Mouse (Mus musculus) adrenal gland, adult 2 months (tissue): ENCODE results near the gene Tmem114. TPM values are rescaled to one million over a fixed set of nuclear protein-coding genes. Genes with fewer than 3 reads are reported as not detected.
A peak's percentile ranks its signal among the peaks of the same experiment; 100 is the strongest.

ENCODE experiments used
- DNase-seq: peaks from one replicate; pipeline ENCODE4 v3.0.0; 2021
- long read RNA-seq: library from polyadenylated mRNA; stranded (forward); transcript quantifications from one replicate; pipeline ENCODE4 v2.0.0, GENCODE M21; 2021
- polyA plus RNA-seq: library from polyadenylated mRNA; depleted of rRNA; stranded (reverse); fragments of >200 nt; gene quantifications from 2 replicates; pipeline ENCODE4 v1.2.3, GENCODE M21; 2012; rRNA removed
- total RNA-seq, 2 experiments: library from RNA; stranded (reverse); gene quantifications; 2 replicates each; pipeline ENCODE4 v1.2.3; 2021

The Tmem114 gene
- total RNA-seq: not detected
- 0.07 TPM in 1 of 2 replicates, not detected in the other for polyA plus RNA-seq
- long read RNA-seq: 0 reads

DNA sequence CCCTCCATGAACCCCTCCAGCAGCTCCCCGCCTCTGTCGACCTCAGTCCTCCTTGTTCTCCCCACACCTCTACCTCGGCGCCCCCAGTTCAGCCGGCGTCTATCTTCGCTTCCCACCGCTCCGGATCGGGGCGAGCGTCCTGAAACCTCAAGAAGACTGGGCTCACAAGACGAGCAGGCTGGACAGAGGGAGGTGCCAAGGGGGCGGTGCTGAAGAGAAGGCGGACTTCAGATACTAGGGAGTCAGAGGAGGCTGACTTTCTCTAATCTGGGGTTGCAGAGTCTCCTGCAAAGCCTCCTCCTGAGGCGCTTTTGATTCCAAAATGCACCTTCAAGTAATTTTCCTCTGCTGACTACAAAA lies at the start of gene Tmem114:
Tmem114 (minus strand) TSS at position 166 of the 360 bp plus-strand sequence.
- DNase-seq: peak; percentile 80

- peak; percentile 95 for DNase-seq
Measured at GRCm38 (mm10) chr16:8470603-8471481, 45.9 kb upstream of the Tmem114 start, which contains the start of gene Mettl22. TSS of gene Mettl22 (plus strand) at chr16:8470788.

DNA sequence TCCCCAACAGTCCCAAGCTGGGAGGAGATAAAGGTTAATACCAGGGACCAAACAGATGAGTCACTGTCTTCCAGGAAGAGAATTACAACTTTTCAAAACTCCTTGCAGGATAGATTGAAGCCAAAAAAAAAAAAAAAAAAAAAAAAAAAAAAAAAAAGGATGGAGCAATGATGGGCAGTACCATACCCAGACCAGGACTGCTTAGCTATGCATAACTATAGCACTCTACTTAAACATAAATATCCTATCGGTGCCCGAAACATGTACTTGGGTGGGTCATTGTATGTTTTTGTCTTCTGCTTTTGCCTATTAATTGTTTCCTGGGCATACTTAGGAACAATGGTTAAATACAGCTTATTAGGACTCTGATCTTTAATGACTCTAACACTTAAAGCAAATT lies 45.2 kb upstream of the Tmem114 start:
- DNase-seq: no peak

DNA sequence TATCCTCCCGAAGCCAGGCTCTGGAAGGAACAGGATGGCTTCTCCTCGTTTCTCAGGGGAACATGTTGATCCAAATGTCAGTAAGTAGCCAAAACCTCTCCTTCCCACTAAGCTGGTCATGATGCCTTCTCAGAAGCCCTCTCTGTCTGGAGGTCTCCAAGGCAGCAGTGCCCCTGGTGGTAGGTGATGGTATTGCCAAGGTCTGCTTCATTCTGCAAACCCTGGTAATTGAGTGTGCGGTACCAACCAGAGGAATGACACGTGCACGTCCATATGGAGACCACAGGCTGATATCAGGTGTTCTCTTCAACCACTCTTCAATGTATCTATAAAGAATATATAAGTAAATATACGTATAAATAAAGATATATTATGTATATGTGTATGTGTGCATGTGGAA lies 34.2 kb upstream of the Tmem114 start:
- DNase-seq: peak; percentile 42

- DNase-seq: no peak
Measured at GRCm38 (mm10) chr16:8458391-8458790, 33.5 kb upstream of the Tmem114 start.

DNA sequence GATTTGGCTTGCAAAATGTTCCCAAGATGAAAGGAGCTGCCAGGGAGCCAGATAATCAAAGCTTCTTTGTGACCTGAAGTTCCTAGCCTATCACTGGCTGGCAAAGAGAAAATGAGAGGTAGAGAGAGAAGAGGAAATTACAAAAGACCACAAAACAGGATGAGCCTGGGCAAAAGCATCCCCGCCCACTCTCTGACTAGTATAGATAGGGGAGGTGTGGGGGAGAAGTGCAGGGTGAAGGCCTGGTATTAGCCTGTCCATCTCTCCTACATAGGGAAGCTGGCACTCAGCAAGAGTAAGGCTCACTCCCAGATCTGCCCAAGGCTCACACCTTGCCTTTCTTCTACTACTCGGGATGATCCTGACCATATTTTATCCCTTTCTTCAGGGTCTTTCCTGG lies 30.3 kb upstream of the Tmem114 start:
- no peak for DNase-seq

- DNase-seq: no peak
Measured at GRCm38 (mm10) chr16:8453301-8453700, 28.4 kb upstream of the Tmem114 start.

DNA sequence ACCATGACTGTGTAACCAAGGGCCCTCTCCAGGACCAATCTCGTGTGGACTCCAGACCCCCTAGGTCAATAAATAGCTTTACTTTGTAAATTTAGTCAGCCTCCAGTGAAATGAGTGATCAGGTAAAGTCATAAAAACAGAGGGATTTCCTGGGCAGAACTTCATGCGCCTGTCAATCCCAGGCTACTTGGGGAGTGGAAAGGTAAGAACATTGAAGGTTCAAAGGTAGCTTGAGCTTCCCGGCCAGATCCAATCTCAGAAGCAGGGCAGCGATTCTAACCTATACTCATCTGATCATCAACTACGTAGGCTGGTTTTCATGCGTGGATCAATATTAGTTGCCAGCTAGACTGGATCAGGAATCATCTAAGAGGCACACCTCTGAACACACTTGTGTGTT lies 21.3 kb upstream of the Tmem114 start:
- DNase-seq: no peak

GRCm38 (mm10) chr16:8444911-8445310 lies 20.0 kb upstream of the Tmem114 start:
- no peak for DNase-seq

DNA sequence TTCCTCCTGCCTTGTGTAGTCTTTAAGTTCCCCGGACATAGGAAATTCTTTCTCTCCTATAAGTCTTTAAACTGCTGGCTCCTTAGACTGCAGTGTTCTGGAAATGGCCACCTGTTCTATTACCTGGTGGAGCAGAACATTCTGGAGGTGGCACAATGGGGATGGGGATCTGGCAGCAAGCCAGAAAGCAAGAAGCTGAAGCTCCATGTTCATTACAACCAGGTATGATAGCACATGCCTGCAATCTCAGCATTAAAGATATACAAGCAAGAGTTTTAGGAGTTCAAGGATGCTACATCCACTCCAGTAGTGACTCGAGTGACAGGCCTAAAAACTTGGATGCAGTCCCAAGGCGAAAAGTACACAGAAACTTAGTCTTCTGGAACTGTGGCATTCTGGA lies 7.7 kb upstream of the Tmem114 start:
- DNase-seq: no peak

- no peak for DNase-seq
Measured at GRCm38 (mm10) chr16:8429531-8429930, 4.6 kb upstream of the Tmem114 start.

GRCm38 (mm10) chr16:8425736-8426135 lies 800 bp upstream of the Tmem114 start:
- no peak for DNase-seq

GRCm38 (mm10) chr16:8424161-8424970 lies 570 bp downstream of the Tmem114 start:
- DNase-seq: peak; percentile 5

DNA sequence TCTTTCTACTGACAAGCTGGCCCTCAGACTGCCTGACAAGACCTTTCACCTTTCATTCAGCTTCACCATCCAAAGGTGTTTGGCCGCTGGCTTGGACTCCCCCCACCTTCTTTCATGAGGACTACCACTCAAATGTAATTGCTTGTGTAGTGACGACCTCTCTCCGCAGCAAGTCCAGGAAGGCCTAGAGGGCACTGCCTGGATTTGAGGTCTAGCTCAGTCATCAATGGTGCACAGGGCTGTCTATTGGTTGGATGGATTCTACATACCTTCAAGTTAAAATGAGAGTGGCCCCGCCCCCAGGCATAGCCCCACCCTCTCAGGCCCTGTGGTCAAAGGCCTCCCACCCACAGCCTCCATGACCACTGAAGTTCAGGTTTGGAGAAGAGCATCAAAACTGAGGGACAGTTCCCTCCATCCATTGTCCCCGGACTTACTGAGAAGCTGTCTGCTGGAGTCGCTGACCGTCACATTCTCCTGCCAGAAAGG lies 1.3 kb downstream of the Tmem114 start:
- DNase-seq: no peak

- DNase-seq: no peak
Measured at GRCm38 (mm10) chr16:8420842-8421241, 4.1 kb downstream of the Tmem114 start.

DNA sequence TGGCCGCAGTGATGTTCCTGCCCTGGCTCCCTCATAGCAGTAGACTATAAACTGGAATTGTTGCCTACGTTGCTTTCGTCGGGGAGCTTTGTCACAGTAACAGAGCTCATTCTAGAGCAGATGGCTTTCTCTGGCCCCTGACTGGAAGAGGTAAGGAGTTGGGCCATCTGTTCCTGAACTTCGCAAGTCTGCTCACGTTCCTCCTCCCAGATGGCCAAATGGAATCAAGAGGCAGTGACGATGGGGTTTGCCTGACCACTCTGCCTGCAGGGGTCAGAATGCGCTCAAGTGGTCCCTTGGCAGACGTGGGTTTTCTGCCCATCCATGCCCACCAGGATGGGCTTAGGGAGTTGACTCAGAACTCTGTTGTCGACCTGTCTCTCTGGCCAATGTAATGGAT lies 4.6 kb downstream of the Tmem114 start:
- no peak for DNase-seq

GRCm38 (mm10) chr16:8419666-8420065 lies 5.3 kb downstream of the Tmem114 start:
- DNase-seq: no peak

DNA sequence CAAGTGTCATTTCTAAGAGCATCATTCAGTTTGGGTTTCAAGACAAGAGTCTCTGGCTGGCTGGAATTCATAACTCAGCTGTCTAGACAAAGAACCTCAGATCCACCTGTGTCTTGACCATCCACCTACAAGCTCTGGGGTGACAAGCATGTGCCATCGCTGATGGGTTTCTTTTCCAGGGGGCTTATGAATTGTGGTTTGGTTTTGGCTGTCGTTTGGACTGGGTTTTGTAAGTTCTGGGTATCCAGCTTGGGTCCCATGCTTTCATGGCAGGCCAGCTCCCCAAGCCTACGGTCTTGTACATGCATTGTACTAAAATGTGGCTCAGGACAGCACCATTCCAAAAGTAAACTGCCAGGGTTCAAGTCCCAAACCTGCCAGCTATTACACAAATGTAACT lies 6.8 kb downstream of the Tmem114 start:
- DNase-seq: no peak

- no peak for DNase-seq
Measured at GRCm38 (mm10) chr16:8417011-8417720, 7.8 kb downstream of the Tmem114 start.

GRCm38 (mm10) chr16:8415996-8416395 lies 8.9 kb downstream of the Tmem114 start:
- no peak for DNase-seq

- no peak for DNase-seq
Measured at GRCm38 (mm10) chr16:8413441-8413840, 11.5 kb downstream of the Tmem114 start.

- DNase-seq: peak; percentile 18
Measured at GRCm38 (mm10) chr16:8412213-8412612, 12.7 kb downstream of the Tmem114 start.
